Mouse (Mus musculus) hindbrain, embryonic 10.5 days (tissue): Measurements from ENCODE around the gene Olfr593. TPM values are rescaled to one million over a fixed set of nuclear protein-coding genes. Genes with fewer than 3 reads are reported as not detected.
"Not testable (repeated sequence)": the region's sequence is repeated elsewhere in the genome, so short reads cannot be mapped to it uniquely, and the experiment has no call there.

ENCODE experiments used
- DNase-seq: peaks from one replicate; pipeline ENCODE4 v3.0.0-alpha.2; 2017; ENCODE audit warnings: low spot score
- H3K27ac ChIP-seq: fragments of 300-500 bp; sonication (generic); 2 replicates; pipeline ENCODE4 v1.5.1; 2016; ENCODE audit warnings: mild to moderate bottlenecking, moderate library complexity
- H3K27me3 ChIP-seq: fragments of 300-500 bp; sonication (generic); 2 replicates; pipeline ENCODE4 v1.6.1; 2016; ENCODE audit warnings: mild to moderate bottlenecking; ENCODE audit not compliant: poor library complexity, insufficient read depth, severe bottlenecking
- H3K36me3 ChIP-seq: fragments of 300-500 bp; sonication (generic); 2 replicates; pipeline ENCODE4 v1.6.1; 2016; ENCODE audit warnings: mild to moderate bottlenecking, moderate library complexity
- H3K4me1 ChIP-seq: fragments of 300-500 bp; sonication (generic); replicated peaks from 2 replicates; pipeline ENCODE4 v1.6.1; 2016; ENCODE audit warnings: mild to moderate bottlenecking
- H3K4me3 ChIP-seq: fragments of 300-500 bp; sonication (generic); 2 replicates; pipeline ENCODE4 v1.5.1; 2016; ENCODE audit warnings: mild to moderate bottlenecking, moderate library complexity
- H3K9me3 ChIP-seq: fragments of 300-500 bp; sonication (generic); 2 replicates; pipeline ENCODE4 v1.6.1; 2016; ENCODE audit warnings: mild to moderate bottlenecking, moderate library complexity
- WGBS: fragments of 180-500 bp; shearing (Covaris S2); methylation state at CpG from one replicate; pipeline ENCODE4 v1.1.7; 2016; 5-methylcytosine and 5-hydroxymethylcytosine counted together
- polyA plus RNA-seq: library from polyadenylated mRNA; unstranded; fragments of >200 nt; fragmentation: Nextera tagmentation; extraction: Ambion mirVana; gene quantifications from 2 replicates; pipeline ENCODE4 v1.2.1, GENCODE M21; 2016

Gene Olfr593
- not detected in 2 replicates for polyA plus RNA-seq

DNA sequence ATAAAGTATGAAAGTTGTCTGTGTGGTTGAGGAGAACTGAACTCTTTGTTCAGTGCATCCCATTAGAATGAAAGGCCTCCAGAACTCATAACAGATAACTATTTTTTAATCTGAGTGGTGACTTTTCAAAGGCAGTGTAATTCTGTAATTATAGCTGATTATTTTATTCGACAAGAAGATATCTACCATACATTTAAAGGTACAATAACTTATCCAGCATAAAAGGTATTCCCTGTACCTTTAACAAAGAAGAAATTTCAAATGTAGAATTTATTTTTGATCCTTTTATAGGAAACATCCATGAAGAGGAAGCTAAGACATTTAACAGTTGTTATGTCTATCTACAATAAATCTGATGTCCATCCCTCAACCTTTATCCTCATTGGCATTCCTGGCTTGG lies at the start of gene Olfr593:
TSS of gene Olfr593 (plus strand) at position 301 of the 400 bp plus-strand sequence.
- H3K36me3 ChIP-seq: no peaks in the 10 kb centered on the region
- WGBS: 75% methylated on average over 1 of the region's 1 CpGs

DNA sequence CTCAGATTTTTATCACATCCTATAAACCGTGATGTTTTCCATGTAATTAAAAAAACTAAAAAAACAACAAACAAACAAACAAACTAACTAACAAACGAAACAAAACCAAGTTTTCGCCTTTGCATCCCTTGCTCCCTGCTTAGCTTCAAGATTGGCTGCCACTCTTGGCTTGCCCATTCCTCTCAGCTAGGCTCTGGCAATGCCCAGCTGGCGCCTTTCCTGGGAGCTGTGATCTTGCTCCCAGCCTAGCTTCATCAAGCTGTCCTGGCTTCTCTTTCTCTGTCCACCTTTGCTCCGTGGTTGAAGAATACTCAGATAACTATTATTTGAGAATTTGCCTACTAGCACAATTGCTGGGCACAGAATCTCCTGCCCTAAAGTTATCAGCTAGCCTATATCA lies 42.0 kb upstream of the Olfr593 start:
- no peak overlapping the region for H3K27ac ChIP-seq
- H3K36me3 ChIP-seq: no peaks in the 10 kb centered on the region
- no peaks in the 10 kb centered on the region for H3K27me3 ChIP-seq
- no peak overlapping the region for H3K4me3 ChIP-seq
- H3K4me1 ChIP-seq: no peaks in the 10 kb centered on the region
- no peaks in the 10 kb centered on the region for H3K9me3 ChIP-seq
- DNase-seq: no peak
- WGBS: 80% methylated on average over 5 of the region's 5 CpGs

More for the DNA sequence above, at the start of gene Olfr593:
- H3K4me3 ChIP-seq: no peak within 1 kb of the TSS
- no peaks in the 10 kb centered on the region for H3K27me3 ChIP-seq
- H3K27ac ChIP-seq: no peak within 1 kb of the TSS
- no peaks in the 10 kb centered on the region for H3K9me3 ChIP-seq
- H3K4me1 ChIP-seq: no peaks in the 10 kb centered on the region
- no peak for DNase-seq

DNA sequence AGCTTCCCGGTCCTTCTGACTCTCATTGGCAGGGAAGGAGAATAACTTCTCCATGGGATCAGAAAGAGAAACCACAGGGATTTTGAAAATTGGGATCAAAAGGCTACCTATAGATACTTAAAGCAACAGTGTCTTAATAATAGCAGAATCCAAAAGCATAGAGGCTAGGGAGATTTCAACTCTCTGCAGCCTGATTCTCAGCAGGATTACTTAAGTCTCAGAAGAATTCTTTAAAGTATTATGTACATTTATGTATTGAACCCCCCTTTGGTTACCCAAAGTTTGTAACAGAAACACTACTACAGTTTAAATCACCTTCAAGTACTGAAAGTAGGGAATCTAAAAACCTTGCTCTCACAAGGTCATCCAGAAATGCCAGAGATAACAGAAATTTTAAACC lies 33.4 kb upstream of the Olfr593 start, which contains the start of gene Olfr591:
TSS of gene Olfr591 (minus strand) at position 101 of the 400 bp plus-strand sequence.
- no peak for DNase-seq
- WGBS: 81% methylated on average over 1 of the region's 1 CpGs
- H3K9me3 ChIP-seq: peaks cover 12% of the 10 kb centered on the region; the same call in 1 of the 2 replicates
- no peak within 1 kb of the TSS for H3K27ac ChIP-seq
- H3K36me3 ChIP-seq: no peaks in the 10 kb centered on the region
- no peak within 1 kb of the TSS for H3K4me3 ChIP-seq
- H3K27me3 ChIP-seq: no peaks in the 10 kb centered on the region
- H3K4me1 ChIP-seq: no peaks in the 10 kb centered on the region

DNA sequence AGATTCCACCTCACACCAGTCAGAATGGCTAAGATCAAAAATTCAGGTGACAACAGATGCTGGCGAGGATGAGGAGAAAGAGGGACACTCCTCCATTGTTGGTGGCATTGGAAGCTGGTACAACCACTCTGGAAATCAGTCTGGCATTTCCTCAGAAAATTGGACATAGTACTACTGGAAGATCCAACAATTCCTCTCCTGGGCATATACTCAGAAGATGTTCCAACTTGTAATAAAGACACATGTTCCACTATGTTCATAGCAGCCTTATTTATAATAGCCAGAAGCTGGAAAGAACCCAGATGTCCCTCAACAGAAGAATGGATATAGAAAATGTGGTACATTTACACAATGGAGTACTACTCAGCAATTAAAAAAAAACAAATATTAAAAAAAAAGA lies 27.2 kb upstream of the Olfr593 start, which contains the start of gene Olfr592:
TSS of gene Olfr592 (plus strand) at position 301 of the 400 bp plus-strand sequence.
- H3K27ac ChIP-seq, H3K27me3 ChIP-seq, DNase-seq, H3K4me1 ChIP-seq, H3K36me3 ChIP-seq, H3K4me3 ChIP-seq: not testable (repeated sequence)
- H3K9me3 ChIP-seq: peaks cover 15% of the 10 kb centered on the region; the same call in 1 of the 2 replicates
- WGBS: 90% methylated on average over 1 of the region's 1 CpGs

DNA sequence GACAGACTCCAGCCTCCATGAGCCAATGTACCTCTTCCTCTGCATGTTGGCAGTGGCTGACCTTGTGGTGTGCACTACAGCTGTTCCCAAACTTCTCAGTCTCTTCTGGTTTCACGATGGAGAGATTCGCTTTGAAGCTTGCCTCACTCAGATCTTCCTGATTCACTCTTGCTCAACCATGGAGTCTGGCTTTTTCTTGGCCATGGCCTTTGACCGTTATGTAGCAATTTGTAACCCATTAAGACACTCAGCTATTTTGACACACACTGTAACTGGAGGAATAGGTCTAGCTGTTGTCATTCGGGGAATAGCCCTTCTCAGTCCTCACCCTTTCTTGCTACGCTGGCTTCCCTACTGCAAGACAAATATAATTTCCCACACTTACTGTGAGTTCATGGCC lies 388 bp downstream of the Olfr593 start:
- WGBS: 92% methylated on average over 5 of the region's 5 CpGs
- H3K4me1 ChIP-seq, H3K27ac ChIP-seq, H3K4me3 ChIP-seq, H3K36me3 ChIP-seq, H3K27me3 ChIP-seq, DNase-seq, H3K9me3 ChIP-seq: not testable (repeated sequence)

DNA sequence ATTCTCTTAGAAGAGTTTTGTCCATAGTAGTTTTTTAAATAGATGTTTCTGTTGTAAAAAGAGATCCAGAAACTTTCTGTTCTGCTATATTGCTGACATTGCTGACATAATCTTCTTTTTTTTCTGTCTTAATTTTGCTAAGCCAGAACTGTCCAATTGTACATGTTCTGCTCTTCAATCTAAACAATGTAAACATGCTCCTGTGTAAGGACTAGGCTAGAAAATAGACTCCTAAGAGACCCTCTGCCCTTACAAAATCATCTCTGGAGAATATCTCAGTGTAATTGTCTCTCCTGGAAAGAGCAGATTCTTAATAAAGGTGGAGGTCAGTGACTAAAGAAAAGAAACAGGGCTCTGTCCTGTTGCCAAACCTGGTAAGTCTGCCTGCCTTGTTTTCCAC lies 5.0 kb downstream of the Olfr593 start, which contains the start of gene Olfr594:
TSS of gene Olfr594 (plus strand) at position 301 of the 400 bp plus-strand sequence.
- H3K36me3 ChIP-seq: no peaks in the 10 kb centered on the region
- H3K9me3 ChIP-seq: no peaks in the 10 kb centered on the region
- H3K4me3 ChIP-seq: no peak within 1 kb of the TSS
- no peaks in the 10 kb centered on the region for H3K27me3 ChIP-seq
- DNase-seq: no peak
- H3K27ac ChIP-seq: no peak within 1 kb of the TSS
- H3K4me1 ChIP-seq: no peaks in the 10 kb centered on the region

DNA sequence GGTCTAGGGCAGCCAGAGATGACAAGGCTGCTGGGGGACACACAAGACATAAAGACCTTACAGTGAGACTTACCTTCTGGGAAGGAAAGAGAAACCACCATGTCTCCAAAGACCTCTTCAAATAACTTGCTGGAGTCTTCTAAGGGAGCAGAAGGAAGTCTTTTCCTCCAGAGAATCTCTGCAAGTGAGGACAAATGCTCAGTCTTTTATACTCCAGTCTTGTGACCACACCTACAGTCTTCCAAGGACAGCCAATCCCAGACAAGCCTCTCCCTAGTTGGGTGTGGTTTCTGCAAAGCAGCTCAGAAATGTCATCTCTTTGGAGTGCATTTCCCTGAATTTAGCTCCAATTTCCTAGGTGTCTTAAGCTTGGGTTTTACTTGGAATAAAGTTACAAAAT lies 40.7 kb downstream of the Olfr593 start, which contains the start of gene Usp17ld:
TSS of gene Usp17ld (minus strand) at position 101 of the 400 bp plus-strand sequence.
- not testable (repeated sequence) for H3K9me3 ChIP-seq, H3K4me1 ChIP-seq, H3K27ac ChIP-seq, H3K27me3 ChIP-seq, H3K4me3 ChIP-seq, DNase-seq, H3K36me3 ChIP-seq

Other genes starting within 250 kb of the Olfr593 start
- not detected in 2 replicates for gene Olfr576, start 249.2 kb upstream of the Olfr593 start, polyA plus RNA-seq
- gene Olfr577, start 235.9 kb upstream of the Olfr593 start, polyA plus RNA-seq: not detected in 2 replicates
- gene Olfr578, start 222.5 kb upstream of the Olfr593 start, polyA plus RNA-seq: not detected in 2 replicates
- gene Olfr582, start 173.8 kb upstream of the Olfr593 start, polyA plus RNA-seq: not detected in 2 replicates
- not detected in 2 replicates for gene Olfr583, start 160.6 kb upstream of the Olfr593 start, polyA plus RNA-seq
- not detected in 2 replicates for gene Olfr584, start 130.0 kb upstream of the Olfr593 start, polyA plus RNA-seq
- gene Olfr585, start 114.1 kb upstream of the Olfr593 start, polyA plus RNA-seq: not detected in 2 replicates
- not detected in 2 replicates for gene Olfr586, start 86.2 kb upstream of the Olfr593 start, polyA plus RNA-seq
- not detected in 2 replicates for gene Olfr588-ps1, start 71.0 kb upstream of the Olfr593 start, polyA plus RNA-seq
- gene Olfr589, start 55.5 kb upstream of the Olfr593 start, polyA plus RNA-seq: not detected in 2 replicates
- gene Olfr591, start 33.5 kb upstream of the Olfr593 start, polyA plus RNA-seq: not detected in 2 replicates
- gene Olfr592, start 27.1 kb upstream of the Olfr593 start, polyA plus RNA-seq: not detected in 2 replicates
- not detected in 2 replicates for gene Olfr594, start 5.1 kb downstream of the Olfr593 start, polyA plus RNA-seq
- not detected in 2 replicates for gene Usp17ld, start 40.6 kb downstream of the Olfr593 start, polyA plus RNA-seq
- not detected in 2 replicates for gene Olfr596, start 93.8 kb downstream of the Olfr593 start, polyA plus RNA-seq
- gene Olfr597, start 104.5 kb downstream of the Olfr593 start, polyA plus RNA-seq: not detected in 2 replicates
- gene Olfr598, start 111.7 kb downstream of the Olfr593 start, polyA plus RNA-seq: not detected in 2 replicates
- not detected in 2 replicates for gene Olfr599, start 124.1 kb downstream of the Olfr593 start, polyA plus RNA-seq
- not detected in 2 replicates for gene Olfr600, start 137.8 kb downstream of the Olfr593 start, polyA plus RNA-seq
- not detected in 2 replicates for gene Olfr601, start 150.8 kb downstream of the Olfr593 start, polyA plus RNA-seq
- gene Olfr603, start 174.3 kb downstream of the Olfr593 start, polyA plus RNA-seq: not detected in 2 replicates
- gene Usp17lc, start 203.2 kb downstream of the Olfr593 start, polyA plus RNA-seq: not detected in 2 replicates
- not detected in 2 replicates for gene Olfr605, start 233.6 kb downstream of the Olfr593 start, polyA plus RNA-seq
- not detected in 2 replicates for gene Olfr606, start 237.2 kb downstream of the Olfr593 start, polyA plus RNA-seq